Mouse (Mus musculus) right cerebral cortex, adult 18-20 months (tissue): ENCODE measurements at regions not wholly inside any gene's neighbourhood (a gene's known extent, or its start where the extent isn't known, plus 50 kb on each side); places are given as distances from the start of the nearest gene placed in this dataset.

Source experiments
- DNase-seq: peaks from one replicate; pipeline ENCODE4 v3.0.0; 2022; ENCODE audit warnings: mixed read lengths

GRCm38 (mm10) chr13:101824962-101825361 is 56.9 kb upstream of the Pik3r1 start:
- no peak for DNase-seq

- no peak for DNase-seq
Observed at GRCm38 (mm10) chr13:101831872-101832629, 64.0 kb upstream of the Pik3r1 start.

DNA sequence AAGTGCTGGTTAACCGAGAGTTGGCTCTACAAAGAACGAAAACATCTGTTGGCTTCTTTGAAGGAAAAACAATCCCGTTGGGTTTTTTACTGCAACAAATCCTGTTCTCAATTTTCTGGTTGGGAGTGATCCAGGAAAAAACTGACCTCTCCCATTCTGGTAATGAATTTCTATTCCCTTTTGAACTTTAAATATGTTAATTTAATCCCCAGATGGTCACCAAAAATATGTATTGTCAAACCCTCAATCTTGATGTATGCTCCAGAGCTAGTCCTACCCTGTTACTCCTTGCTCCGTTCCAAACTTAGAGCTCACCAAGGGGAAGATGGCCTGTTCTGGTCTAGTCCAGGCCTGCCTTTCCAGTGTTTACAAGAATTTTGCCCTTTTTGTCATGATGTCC is 66.5 kb upstream of the Pik3r1 start:
- no peak for DNase-seq

DNA sequence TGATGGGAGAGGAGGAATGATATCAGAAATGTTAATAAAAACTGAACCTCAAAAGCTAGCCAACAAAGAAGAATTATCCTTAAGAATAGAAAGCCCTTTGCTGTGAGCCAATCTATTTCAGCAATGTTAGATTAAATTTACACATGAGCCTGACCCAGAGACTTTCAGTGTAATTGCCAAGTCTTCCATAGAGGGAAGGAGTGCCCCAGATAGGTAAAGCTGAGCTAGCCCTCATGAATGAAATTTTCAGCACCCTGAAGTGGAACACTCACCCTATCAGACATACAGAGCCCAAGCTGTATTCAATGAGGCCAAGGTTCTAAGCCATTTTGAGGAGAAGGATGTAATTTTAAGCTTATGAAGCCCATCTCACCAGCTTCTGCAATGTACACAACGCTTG is 69.0 kb upstream of the Pik3r1 start:
- no peak for DNase-seq

GRCm38 (mm10) chr13:101844461-101845440 is 76.7 kb upstream of the Pik3r1 start:
- no peak for DNase-seq

DNA sequence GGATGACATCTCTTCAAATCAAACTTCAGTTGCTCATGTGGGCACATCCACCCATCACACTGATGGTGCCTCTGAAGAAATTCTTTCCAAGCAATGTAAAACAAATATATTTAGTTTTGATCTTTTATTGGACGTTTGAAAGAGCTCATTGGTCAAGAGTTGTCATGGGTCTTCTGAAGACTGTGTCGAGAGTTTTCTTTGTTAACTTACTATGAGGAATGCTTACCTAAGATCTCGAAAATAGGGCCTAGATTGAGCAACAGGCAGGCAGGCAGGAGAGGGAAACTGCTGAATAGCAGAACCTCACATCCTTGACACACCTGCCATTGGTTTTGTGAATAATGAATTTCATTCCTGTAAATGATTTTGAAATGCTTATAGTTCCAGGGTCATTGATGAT is 78.0 kb upstream of the Pik3r1 start:
- DNase-seq = no peak

DNA sequence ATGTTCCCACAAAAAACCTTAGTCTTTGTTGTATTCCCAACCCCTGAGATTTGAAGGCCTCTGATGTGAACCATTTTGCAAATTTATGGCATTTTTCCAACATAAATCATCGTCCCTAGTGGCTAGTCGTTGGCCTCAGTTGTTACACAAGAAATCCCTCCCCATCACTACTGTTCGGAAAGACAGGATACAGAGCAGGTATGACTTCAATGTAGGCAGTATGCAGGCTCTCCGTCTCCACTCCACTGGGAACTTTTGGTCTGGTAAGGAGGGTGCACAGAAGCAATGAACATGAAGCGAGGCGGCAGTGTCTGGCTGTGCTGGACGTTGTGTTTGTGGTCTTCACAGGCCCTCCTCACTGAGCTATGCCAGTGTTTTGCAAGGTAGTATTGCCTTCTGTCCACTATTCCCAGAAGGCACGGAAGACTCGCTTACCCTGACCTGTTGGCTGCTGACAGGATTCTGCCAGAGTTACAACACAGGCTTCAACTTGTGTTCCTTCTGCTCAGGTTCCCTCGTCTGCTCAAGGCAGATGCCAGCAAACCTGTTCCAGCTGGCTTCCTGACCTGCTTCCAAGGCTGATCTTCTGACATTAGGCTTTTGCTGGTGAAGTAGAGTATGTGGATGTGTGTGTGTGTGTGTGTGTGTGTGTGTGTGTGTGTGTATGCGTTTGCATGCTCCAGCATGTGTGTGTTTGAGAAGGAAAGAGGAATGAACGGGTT is 80.0 kb upstream of the Pik3r1 start:
- no peak for DNase-seq

DNA sequence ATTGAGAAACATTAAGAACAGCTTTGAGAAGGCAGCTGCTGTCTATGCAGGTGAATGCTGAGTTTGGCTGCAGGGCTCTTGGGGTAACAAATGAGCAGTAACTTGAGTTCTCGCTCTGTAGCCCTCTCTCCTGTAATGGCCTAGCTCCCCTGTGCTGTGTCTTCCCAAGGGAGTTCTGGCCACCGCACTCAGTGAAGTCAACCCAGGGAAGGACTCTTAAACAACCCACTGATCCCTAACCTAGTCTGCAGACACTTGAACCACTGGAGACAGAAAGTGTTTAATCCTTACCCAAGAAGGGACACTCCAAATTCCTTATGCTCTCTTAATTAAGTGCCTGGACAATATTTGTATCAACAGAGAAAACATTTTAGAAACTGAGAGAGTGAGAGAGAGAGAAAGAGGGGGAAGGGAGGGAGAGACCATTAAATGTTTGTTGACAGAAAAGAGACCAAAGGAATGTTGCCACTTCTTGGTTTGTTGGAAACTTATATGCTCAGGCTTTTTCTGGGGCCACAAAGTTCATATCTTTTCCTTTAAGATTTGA is 80.7 kb upstream of the Pik3r1 start:
- DNase-seq = no peak

DNA sequence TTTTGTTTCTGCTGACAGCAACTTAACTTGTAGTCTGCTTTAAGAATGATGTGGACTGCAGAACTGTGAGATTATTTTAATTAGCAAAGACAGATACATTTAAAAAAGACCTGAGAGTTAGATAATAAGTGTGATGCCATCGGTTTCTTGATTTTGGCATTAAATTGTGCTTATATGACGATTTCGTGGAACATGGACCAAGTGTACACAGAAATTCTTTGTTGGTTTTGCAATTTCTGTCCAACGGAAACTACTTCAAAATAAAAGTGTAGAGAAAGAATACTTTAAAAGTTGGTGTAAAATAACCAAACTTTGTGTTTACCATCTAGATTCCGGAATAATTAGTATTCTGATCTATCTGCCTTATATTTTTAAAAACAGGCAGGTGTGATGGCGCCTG is 81.4 kb upstream of the Pik3r1 start:
- no peak for DNase-seq

GRCm38 (mm10) chr13:101851329-101851728 is 83.3 kb upstream of the Pik3r1 start:
- no peak for DNase-seq

- DNase-seq = no peak
Observed at GRCm38 (mm10) chr13:101852960-101853359, 84.9 kb upstream of the Pik3r1 start.

- peak; percentile 41 for DNase-seq
Observed at GRCm38 (mm10) chr13:101855141-101855540, 87.1 kb upstream of the Pik3r1 start.

DNA sequence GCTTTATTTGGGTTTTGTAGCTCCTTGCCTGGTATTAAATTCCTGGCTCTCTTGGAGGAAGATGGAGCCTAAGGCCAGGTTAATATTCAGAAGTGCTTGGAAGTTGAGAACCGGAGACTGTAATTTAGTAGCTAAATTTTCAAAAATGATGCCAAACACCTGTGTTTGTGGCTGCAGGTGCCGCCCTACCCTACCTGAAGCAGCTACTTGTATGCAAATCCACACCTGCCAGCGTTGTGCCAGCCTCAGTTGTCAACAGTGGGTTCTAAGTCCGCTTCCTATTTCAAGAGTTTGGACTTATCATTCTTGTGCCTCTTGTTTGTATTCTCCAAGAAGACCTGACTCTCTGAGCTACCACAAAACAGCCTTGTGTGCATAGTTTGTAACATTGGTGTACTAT is 92.7 kb upstream of the Pik3r1 start:
- no peak for DNase-seq

GRCm38 (mm10) chr13:101862011-101862410 is 94.0 kb upstream of the Pik3r1 start:
- DNase-seq = no peak

DNA sequence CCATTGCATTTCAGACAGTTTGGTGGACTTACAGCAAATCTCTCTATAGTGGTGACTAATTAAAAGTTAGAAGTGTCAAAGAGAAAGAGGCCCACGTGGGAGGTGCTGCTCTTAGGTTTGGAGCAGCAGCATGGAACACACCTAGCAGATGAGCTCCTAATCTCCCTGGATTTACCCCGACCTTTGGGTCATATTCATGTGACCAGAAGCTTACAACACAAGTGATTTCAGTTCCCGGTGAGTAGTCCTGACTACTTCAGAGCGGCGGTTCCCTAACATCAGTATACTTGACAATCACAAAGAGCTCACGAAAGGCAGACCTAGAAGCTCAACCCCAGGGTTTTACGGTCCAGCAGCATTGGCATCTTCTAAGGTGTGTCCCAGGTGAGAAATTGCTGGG is 95.0 kb upstream of the Pik3r1 start:
- no peak for DNase-seq

DNA sequence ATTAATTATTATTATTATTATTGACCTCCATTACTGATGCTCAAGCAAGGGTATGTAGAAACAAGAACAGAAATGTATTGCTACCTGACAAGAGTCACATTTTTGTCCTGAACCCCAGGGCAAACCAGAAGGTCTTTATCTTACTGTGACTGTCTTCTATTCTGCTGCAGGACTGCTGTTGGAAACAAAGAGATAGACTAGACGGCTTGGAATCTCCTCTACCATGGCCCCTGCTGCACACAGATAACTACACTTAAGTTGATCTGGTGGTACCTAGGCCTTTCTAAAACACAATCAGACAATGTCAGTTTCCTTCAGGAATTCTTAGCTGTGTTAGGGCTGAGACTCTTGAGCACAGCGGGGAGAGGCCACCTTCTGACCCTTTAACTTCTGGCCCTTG is 95.6 kb upstream of the Pik3r1 start:
- DNase-seq = no peak

GRCm38 (mm10) chr13:101866843-101867242 is 98.8 kb upstream of the Pik3r1 start:
- DNase-seq = no peak

DNA sequence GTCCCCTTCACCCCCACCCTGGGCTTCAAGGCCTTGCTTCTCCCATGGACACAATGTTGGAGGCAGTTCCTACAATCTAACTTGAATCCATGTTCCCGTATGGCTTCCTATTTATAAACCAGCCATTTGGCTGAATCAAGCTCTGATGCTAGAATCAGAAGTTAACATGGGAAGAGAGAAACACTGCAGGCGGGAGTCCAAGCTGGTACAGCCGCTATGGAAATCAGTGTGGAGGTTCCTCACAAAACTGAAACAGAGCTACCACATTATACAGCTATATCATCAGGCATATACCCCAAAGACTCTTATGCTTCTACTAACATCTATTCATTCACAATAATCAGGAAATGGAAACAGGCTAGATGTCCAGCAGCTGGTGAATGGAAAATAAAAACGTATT is 106.7 kb upstream of the Pik3r1 start:
- peak; percentile 36 for DNase-seq

DNA sequence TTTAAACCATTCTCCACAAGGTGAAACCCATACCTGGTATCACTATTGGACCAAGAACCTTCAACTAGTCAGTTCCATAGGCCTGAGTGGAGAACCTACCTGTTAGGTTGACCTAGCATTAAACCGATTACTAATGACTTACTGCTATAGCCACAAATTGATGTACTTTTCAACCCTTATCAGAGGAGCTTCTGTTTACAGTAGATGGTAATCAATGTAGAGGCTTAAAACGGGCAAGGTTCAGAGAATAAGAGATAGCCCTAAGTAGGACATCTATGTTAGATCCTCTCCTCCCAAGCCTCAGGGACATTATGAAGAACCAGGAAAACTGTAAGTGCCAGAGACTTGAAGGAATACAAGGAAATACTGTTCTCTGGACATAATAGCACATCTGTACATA is 108.1 kb upstream of the Pik3r1 start:
- DNase-seq = no peak

GRCm38 (mm10) chr13:101876601-101877000 is 108.6 kb upstream of the Pik3r1 start:
- DNase-seq = no peak

DNA sequence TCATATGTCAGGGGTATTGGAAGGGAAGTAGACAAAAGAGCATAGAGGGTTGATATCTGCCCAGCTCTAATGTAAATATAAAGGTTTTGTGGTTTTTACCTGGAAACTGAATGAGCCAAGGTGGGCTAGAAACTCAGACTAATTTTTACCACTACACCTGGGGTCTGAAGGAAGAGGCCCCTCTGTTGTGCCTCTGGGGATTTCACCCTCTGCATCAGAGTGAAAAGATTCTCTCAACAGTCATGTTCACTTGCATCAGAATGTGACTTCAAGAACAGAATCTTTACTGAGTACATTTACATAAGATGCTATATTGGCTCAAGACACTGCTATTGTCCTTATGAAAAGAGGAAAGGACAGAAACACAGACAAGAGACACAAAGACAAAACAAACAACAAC is 110.2 kb upstream of the Pik3r1 start:
- DNase-seq = no peak

DNA sequence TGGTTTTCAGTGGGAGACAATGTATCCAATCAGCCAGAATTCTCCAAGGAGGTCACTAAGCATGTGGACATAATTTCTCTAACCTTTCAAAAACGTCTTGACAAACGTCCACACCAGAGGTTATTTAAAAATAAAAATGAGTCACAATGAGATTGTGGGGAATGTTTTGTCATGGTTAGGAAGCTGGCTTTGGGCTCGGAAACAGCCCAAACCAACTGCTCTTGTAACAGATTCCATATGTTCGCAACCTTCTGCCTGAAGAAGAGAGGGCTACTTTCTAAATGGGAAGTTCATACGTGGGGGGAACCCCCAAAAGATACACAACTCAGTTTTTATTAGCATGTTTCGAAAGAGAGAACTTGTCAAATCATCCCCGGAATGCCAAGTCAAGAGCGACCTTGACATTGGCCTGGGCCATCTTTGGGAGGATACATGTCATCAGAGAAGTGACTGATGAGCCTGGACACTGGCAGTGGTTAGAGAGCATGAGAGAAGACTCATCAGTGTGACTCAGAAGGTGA is 111.6 kb upstream of the Pik3r1 start:
- no peak for DNase-seq

DNA sequence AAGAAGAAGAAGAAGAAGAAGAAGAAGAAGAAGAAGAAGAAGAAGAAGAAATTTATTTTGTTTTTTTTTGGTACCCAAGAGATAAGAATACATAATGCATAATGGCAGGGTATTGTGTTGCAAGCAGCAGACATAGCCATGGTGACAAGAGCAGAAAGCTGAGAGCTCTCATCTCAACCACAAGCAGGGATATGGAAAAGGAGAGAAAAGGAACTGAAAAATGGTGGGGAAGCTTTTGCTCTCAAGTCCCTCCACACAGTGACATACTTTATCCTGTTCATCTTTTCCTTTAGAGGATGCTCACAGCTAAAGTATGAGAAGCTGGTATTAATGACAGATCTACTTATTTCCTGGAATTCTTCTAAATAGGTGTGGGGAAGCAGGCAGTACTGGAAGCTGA is 115.2 kb upstream of the Pik3r1 start:
- no peak for DNase-seq
